Mouse (Mus musculus) lung, postnatal 0 days (tissue): ENCODE measurements at regions not wholly inside any gene's neighbourhood (a gene's known extent, or its start where the extent isn't known, plus 50 kb on each side); places are given as distances from the start of the nearest gene placed in this dataset.
"Not testable (repeated sequence)": the region's sequence is repeated elsewhere in the genome, so short reads cannot be mapped to it uniquely, and the experiment has no call there.

Experiments used
- ATAC-seq: fragments of 200-750 bp; cut with Nextera tagmentation; 2 replicates; pipeline ENCODE4 v1.8.0; 2017; ENCODE audit warnings: moderate library complexity
- DNase-seq: peaks from one replicate; pipeline ENCODE4 v3.0.0-alpha.2; 2016; ENCODE audit warnings: low spot score
- H3K27ac ChIP-seq: fragments of 300-500 bp; sonication (generic); 2 replicates; pipeline ENCODE4 v1.5.1; 2014; ENCODE audit warnings: antibody characterized with exemption, mild to moderate bottlenecking, low read length, mixed read lengths
- H3K27me3 ChIP-seq: fragments of 300-500 bp; sonication (generic); replicated peaks from 2 replicates; pipeline ENCODE4 v1.6.1; 2014; ENCODE audit warnings: low read length, mixed read lengths; ENCODE audit not compliant: insufficient read depth
- H3K36me3 ChIP-seq: fragments of 300-500 bp; sonication (generic); 2 replicates; pipeline ENCODE4 v1.6.1; 2014; ENCODE audit warnings: low read length, mixed read lengths; ENCODE audit not compliant: insufficient read depth
- H3K4me1 ChIP-seq: fragments of 300-500 bp; sonication (generic); 2 replicates; pipeline ENCODE4 v1.6.1; 2014; ENCODE audit warnings: antibody characterized with exemption, low read depth, low read length, mixed read lengths; ENCODE audit not compliant: insufficient read depth
- H3K4me2 ChIP-seq: fragments of 300-500 bp; sonication (generic); replicated peaks from 2 replicates; pipeline ENCODE4 v1.6.1; 2014; ENCODE audit warnings: low read depth, mild to moderate bottlenecking, low read length, moderate library complexity, mixed read lengths
- H3K4me3 ChIP-seq: fragments of 300-500 bp; sonication (generic); 2 replicates; pipeline ENCODE4 v1.5.1; 2014; ENCODE audit warnings: low read depth, low read length
- H3K9ac ChIP-seq: fragments of 300-500 bp; sonication (generic); replicated peaks from 2 replicates; pipeline ENCODE4 v1.6.1; 2014; ENCODE audit warnings: low read depth, mild to moderate bottlenecking
- H3K9me3 ChIP-seq: fragments of 300-500 bp; sonication (generic); 2 replicates; pipeline ENCODE4 v1.6.1; 2016; ENCODE audit warnings: low read length, mixed read lengths
- CTCF ChIP-seq: IDR thresholded peaks from 2 replicates; pipeline ENCODE4 v1.5.1; 2016; ENCODE audit warnings: antibody characterized with exemption, mild to moderate bottlenecking
- EP300 ChIP-seq: IDR thresholded peaks from 2 replicates; pipeline ENCODE4 v1.6.1; 2016; ENCODE audit warnings: antibody characterized with exemption, mild to moderate bottlenecking, control low read depth
- WGBS: fragments of 180-500 bp; shearing (Covaris S2); extraction: QIAGEN DNeasy Blood & Tissue Kit; methylation state at CpG from one replicate; pipeline ENCODE4 v1.1.7; 2014; 5-methylcytosine and 5-hydroxymethylcytosine counted together

DNA sequence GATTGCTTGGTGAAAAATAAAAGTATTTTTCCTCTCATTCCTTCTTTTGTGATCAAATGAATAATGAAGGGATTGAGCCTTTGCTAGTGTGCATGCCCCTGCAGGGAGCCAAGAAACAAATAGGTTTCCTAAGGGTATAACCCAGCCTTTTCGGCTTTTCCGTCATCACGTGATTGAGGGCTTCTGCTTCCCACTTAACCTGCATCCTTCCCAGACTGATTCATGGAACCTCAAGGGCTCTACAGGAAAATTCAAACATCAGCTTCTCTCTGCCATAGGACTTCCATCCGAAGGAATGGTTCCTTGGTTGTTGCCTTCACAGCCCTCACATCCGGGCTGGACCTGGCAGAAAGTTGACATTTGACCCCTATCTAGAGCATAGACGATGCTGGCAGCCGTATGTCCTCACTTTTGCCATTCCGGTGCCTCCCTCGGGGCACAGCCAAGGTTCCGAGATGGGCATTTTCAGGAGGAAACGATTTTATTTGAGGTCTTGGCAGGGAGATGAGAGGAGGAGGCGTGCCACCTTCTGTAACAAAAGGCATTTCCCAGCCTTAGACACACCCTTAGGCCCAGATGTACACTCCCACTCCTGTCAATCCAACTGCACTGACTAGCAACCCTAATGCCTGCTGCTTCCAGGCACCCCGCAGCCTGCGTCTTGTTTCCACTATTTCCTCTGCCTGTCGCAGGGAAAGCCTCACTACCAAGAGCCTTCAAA, 112.2 kb upstream of the Adgrf1 start:
- 0 out of 2 replicates have a peak overlapping the region, but pooled peaks have one; percentile 5 for H3K9ac ChIP-seq
- H3K36me3 ChIP-seq: no peaks in the 10 kb centered on the region
- ATAC-seq (peak; percentile 89), DNase-seq (peak; percentile 72)
- WGBS: 21% methylated on average over 15 of the region's 15 CpGs
- H3K4me1 ChIP-seq: peaks cover 8% of the 10 kb centered on the region; the same call in 1 of the 2 replicates
- H3K27me3 ChIP-seq: no peaks in the 10 kb centered on the region
- no peak overlapping the region for H3K27ac ChIP-seq
- no peak overlapping the region for H3K4me3 ChIP-seq
- no peak for TF ChIP-seq EP300
- 0 out of 2 replicates have a peak, but pooled peaks have one; percentile 5 for TF ChIP-seq CTCF
- H3K9me3 ChIP-seq: no peaks in the 10 kb centered on the region
- peak overlapping the region; percentile 30; the same call in 1 of the 2 replicates for H3K4me2 ChIP-seq

DNA sequence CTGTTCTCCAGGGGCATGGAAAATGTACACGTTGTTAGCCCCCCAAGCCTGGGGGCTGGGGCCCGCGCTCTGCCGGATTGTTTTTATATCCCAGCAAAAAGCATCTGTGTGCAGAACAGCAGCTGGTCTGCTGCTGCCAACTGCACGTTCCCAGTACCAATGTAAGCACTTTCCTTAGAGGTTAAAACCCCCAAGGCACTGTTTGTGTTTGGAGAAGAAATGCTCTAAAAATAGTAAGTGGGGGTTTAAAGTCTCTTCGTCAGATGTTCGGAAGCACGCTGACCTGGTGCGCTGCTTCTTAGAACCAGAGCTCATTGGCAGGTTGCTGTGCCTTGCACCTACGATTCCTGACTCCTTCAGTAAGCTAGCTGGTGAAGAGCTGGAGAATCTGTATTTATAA, 111.4 kb upstream of the Adgrf1 start:
- Histone ChIP-seq H3K4me3 (no peak overlapping the region), H3K9ac (no peak overlapping the region), H3K9me3 (no peaks in the 10 kb centered on the region), H3K27me3 (no peaks in the 10 kb centered on the region), H3K27ac (no peak overlapping the region), H3K4me2 (peak overlapping the region; percentile 30; the same call in 1 of the 2 replicates), H3K4me1 (peaks cover 8% of the 10 kb centered on the region; the same call in 1 of the 2 replicates), H3K36me3 (no peaks in the 10 kb centered on the region)
- ATAC-seq (peak; percentile 58), DNase-seq (peak; percentile 11)
- WGBS: 30% methylated on average over 10 of the region's 10 CpGs
- TF ChIP-seq EP300: no peak
- no peak for TF ChIP-seq CTCF

DNA sequence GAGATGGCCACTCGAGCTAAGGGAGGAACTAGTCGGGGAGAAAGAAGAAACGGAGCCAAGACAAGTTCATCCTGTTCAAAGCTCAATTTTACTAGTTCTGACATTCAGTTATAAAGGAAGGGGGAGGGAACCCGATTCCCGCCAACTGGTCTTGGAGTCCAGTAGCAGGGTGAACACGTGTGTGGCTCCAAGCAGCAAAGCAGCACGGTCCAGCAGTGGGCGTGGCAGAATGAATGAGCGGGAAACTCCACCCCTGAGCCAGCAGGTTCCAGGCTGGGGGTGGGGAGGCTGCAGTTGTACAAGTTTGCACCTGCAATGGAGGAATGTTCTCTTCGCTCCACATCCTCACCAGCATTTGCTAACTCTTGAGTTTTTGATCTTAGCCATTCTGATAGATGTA, 108.8 kb upstream of the Adgrf1 start:
- not testable (repeated sequence) for ATAC-seq, H3K4me1 ChIP-seq, DNase-seq, H3K27me3 ChIP-seq, H3K4me2 ChIP-seq, H3K27ac ChIP-seq, H3K9me3 ChIP-seq, H3K4me3 ChIP-seq, H3K9ac ChIP-seq, H3K36me3 ChIP-seq
- WGBS: 55% methylated on average over 7 of the region's 10 CpGs

DNA sequence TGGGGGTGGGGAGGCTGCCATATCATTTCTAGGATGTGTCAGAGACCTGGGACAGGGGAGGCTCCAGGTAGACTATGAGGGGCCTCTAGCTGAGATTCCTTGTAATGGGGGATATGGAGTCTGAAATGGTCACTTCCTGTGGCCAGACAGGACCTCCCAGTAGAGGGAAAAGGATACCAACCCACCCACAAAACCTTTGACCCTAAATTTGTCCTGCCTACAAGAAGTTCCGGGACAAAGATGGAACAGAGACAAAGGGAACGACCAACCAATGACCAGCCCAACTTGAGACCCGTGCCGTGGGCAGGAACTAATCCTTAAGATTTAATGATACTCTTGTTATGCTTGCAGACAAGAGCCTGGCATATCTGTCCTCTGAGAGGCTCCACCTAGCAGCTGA, 107.0 kb upstream of the Adgrf1 start:
- no peak overlapping the region for H3K4me3 ChIP-seq
- H3K9me3 ChIP-seq: no peaks in the 10 kb centered on the region
- DNase-seq: no peak
- no peaks in the 10 kb centered on the region for H3K36me3 ChIP-seq
- no peak overlapping the region for H3K9ac ChIP-seq
- H3K27ac ChIP-seq: no peak overlapping the region
- WGBS: 81% methylated on average over 4 of the region's 4 CpGs
- H3K4me2 ChIP-seq: no peak overlapping the region
- TF ChIP-seq CTCF: no peak
- ATAC-seq: no peak
- no peaks in the 10 kb centered on the region for H3K27me3 ChIP-seq
- H3K4me1 ChIP-seq: peaks cover 3% of the 10 kb centered on the region; the same call in 1 of the 2 replicates

DNA sequence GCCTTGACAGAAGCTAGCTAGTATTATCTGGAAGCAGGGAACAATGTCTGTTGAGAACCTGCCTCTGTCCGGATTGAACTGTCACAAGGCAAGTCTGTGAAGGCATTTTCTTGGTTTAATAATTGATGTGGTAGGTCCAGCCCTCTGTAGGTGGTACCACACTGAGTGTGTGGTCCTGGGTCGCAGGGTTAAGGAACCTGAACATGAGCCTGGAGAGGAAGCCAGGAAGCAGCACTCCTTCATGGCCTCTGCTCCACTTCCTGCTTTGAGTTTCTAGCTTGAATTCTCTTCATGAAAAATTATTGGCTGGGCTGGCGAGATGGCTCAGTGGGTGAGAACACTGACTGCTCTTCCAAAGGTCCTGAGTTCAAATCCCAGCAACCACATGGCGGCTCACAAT, 104.0 kb upstream of the Adgrf1 start:
- DNase-seq: no peak
- no peak overlapping the region for H3K4me3 ChIP-seq
- TF ChIP-seq CTCF: no peak
- no peak for TF ChIP-seq EP300
- no peaks in the 10 kb centered on the region for H3K4me1 ChIP-seq
- 59% methylated on average over 4 of the region's 4 CpGs for WGBS
- H3K36me3 ChIP-seq: no peaks in the 10 kb centered on the region
- H3K9me3 ChIP-seq: no peaks in the 10 kb centered on the region
- no peak overlapping the region for H3K4me2 ChIP-seq
- no peak overlapping the region for H3K27ac ChIP-seq
- no peak overlapping the region for H3K9ac ChIP-seq
- H3K27me3 ChIP-seq: no peaks in the 10 kb centered on the region
- no peak for ATAC-seq

DNA sequence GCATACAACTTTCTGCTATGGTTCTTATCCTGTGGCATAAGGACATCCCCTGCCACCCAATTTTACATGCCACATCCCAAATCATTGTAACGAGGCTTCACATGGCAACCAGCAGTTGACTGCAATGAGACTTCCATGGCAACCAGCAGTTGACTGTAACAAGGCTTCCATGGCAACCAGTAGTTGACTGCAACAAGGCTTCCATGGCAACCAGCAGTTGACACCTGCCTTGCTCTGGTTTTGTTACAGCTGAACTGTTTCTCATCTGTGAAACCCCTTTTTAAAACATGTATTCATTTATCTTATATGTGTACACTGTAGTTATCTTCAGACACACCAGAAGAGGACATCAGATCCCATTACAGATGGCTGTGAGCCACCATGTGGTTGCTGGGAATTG, 100.7 kb upstream of the Adgrf1 start:
- ATAC-seq: no peak
- TF ChIP-seq CTCF (no peak), EP300 (no peak)
- WGBS: 89% methylated on average over 1 of the region's 1 CpGs

More for the DNA sequence above, 100.7 kb upstream of the Adgrf1 start:
- no peaks in the 10 kb centered on the region for H3K36me3 ChIP-seq
- no peak for DNase-seq
- no peaks in the 10 kb centered on the region for H3K27me3 ChIP-seq
- no peak overlapping the region for H3K27ac ChIP-seq
- H3K4me1 ChIP-seq: no peaks in the 10 kb centered on the region
- no peak overlapping the region for H3K4me3 ChIP-seq
- H3K4me2 ChIP-seq: no peak overlapping the region
- no peaks in the 10 kb centered on the region for H3K9me3 ChIP-seq
- no peak overlapping the region for H3K9ac ChIP-seq
